7 mouse cellular contexts compared by ENCODE assay signal in the genomic region with DNA sequence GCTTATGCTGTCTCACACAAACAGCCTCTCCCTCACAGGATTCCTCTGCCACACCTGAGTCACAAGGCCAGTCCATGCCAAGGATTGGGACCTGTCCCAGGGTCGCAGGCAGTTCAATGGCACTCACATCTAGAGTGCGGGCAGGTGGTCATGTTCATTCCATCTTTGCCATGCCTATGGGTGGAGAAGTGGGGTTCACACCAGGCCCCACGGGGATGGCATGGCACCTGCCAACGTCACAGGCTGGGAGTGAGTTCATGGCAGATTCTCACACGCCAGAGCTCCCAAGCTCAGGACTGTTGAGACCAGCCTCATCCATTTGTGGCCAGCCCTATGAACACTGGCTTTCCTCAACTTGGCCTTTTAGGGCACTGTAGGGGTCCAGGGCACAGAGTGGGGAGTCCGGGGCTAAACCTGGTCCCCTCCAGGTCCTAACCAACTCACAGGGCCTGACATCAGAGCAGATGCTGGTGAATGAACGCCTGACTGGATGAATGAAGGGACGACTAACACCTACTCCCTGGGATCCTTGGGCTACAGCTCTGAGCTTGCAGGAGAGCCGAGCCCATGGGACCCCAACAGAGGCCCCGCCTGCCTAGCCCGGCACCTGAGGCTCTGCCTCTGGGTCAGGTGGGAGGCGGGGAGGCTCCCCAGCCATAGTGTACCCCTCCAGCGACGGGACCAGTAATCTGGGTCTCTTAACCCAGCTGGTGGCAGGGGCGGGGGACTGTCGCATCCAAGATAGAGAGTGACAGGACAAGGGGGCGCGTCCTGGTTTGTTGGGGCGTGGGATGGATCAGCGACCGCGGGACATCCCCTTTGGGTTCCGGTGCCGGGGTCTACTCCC. TPM values are rescaled to one million over a fixed set of nuclear protein-coding genes. Genes with fewer than 3 reads are reported as not detected.
DNase-seq lines count a peak whose midpoint lies in the region; ATAC-seq and TF ChIP-seq lines count a peak whose summit lies in the region.

No protein-coding gene starts in this region.

- peaks cover 49% of the 10 kb centered on the region for H3K27me3 ChIP-seq in lung, embryonic 15.5 days
- peaks cover 38% of the 10 kb centered on the region for H3K27me3 ChIP-seq in embryonic facial prominence, embryonic 15.5 days
- H3K27me3 ChIP-seq in intestine, postnatal 0 days (replicated peaks; ENCODE audit: control insufficient read depth, insufficient read depth, low read length): peaks cover 27% of the 10 kb centered on the region

- peak overlapping the region; percentile 55 for H3K9ac ChIP-seq in lung, embryonic 15.5 days
- peak overlapping the region; percentile 48; the same call in 1 of the 2 replicates for H3K9ac ChIP-seq in embryonic facial prominence, embryonic 15.5 days
- H3K9ac ChIP-seq in intestine, postnatal 0 days (ENCODE audit: low read depth, low read length): peak overlapping the region; percentile 60; the same call in 1 of the 2 replicates

- DNase-seq in lung, postnatal 10 days: no peak
- DNase-seq in thymus, postnatal 36 days: no peak
- no peak for DNase-seq in frontal cortex, postnatal 10 days (ENCODE audit: low spot score in 2 of 2)

- no peaks in the 10 kb centered on the region for H3K36me3 ChIP-seq in lung, embryonic 15.5 days
- H3K36me3 ChIP-seq in embryonic facial prominence, embryonic 15.5 days: no peaks in the 10 kb centered on the region
- no peaks in the 10 kb centered on the region for H3K36me3 ChIP-seq in intestine, postnatal 0 days (ENCODE audit: control insufficient read depth, insufficient read depth)

- peak overlapping the region; percentile 55 for H3K4me3 ChIP-seq in lung, embryonic 15.5 days
- H3K4me3 ChIP-seq in embryonic facial prominence, embryonic 15.5 days (replicated peaks): peak overlapping the region; percentile 61
- H3K4me3 ChIP-seq in intestine, postnatal 0 days (ENCODE audit: low read depth, low read length): peak overlapping the region; percentile 65
- H3K4me3 ChIP-seq in olfactory bulb, adult 2 months (ENCODE audit: insufficient read depth, low read depth, low read length): peak overlapping the region; percentile 94

- WGBS in lung, embryonic 15.5 days: 15% methylated on average over 24 of the region's 24 CpGs
- WGBS in embryonic facial prominence, embryonic 15.5 days: 18% methylated on average over 24 of the region's 24 CpGs
- 22% methylated on average over 23 of the region's 24 CpGs for WGBS in intestine, postnatal 0 days
- 13% methylated on average over 24 of the region's 24 CpGs for WGBS in olfactory bulb, adult 2 months

- peaks cover 47% of the 10 kb centered on the region for H3K4me1 ChIP-seq in lung, embryonic 15.5 days
- peaks cover 59% of the 10 kb centered on the region for H3K4me1 ChIP-seq in embryonic facial prominence, embryonic 15.5 days
- H3K4me1 ChIP-seq in intestine, postnatal 0 days (replicated peaks; ENCODE audit: control insufficient read depth, insufficient read depth, low read length): no peaks in the 10 kb centered on the region
- H3K4me1 ChIP-seq in olfactory bulb, adult 2 months (ENCODE audit: control insufficient read depth, insufficient read depth, low read length): peaks cover 62% of the 10 kb centered on the region

- no peak for ATAC-seq in lung, embryonic 15.5 days (ENCODE audit: borderline replicate concordance, extremely low read depth, low FRiP score, low TSS enrichment)
- ATAC-seq in embryonic facial prominence, embryonic 15.5 days (ENCODE audit: insufficient number of reproducible peaks, low FRiP score, low TSS enrichment, low read depth): no peak
- ATAC-seq in intestine, postnatal 0 days: no peak

- no peak for TF ChIP-seq POLR2A in olfactory bulb, adult 2 months (IDR thresholded peaks at IDR 0.05; ENCODE audit: insufficient read depth, low read depth, low read length)

- no peak overlapping the region for H3K27ac ChIP-seq in lung, embryonic 15.5 days
- no peak overlapping the region for H3K27ac ChIP-seq in embryonic facial prominence, embryonic 15.5 days (replicated peaks)
- no peak overlapping the region for H3K27ac ChIP-seq in intestine, postnatal 0 days (ENCODE audit: low read depth, low read length)
- peak overlapping the region; percentile 91 for H3K27ac ChIP-seq in olfactory bulb, adult 2 months (ENCODE audit: insufficient read depth, low read depth, low read length)

- H3K4me2 ChIP-seq in lung, embryonic 15.5 days: peak overlapping the region; percentile 98
- peak overlapping the region; percentile 97 for H3K4me2 ChIP-seq in embryonic facial prominence, embryonic 15.5 days (replicated peaks)
- peak overlapping the region; percentile 97 for H3K4me2 ChIP-seq in intestine, postnatal 0 days (replicated peaks; ENCODE audit: low read depth)

- H3K9me3 ChIP-seq in lung, embryonic 15.5 days: no peaks in the 10 kb centered on the region
- H3K9me3 ChIP-seq in embryonic facial prominence, embryonic 15.5 days (replicated peaks): no peaks in the 10 kb centered on the region
- no peaks in the 10 kb centered on the region for H3K9me3 ChIP-seq in intestine, postnatal 0 days (ENCODE audit: control insufficient read depth)

- no peak for TF ChIP-seq CTCF in intestine, postnatal 0 days (IDR thresholded peaks at IDR 0.05; ENCODE audit: low read depth)
- TF ChIP-seq CTCF in olfactory bulb, adult 2 months (IDR thresholded peaks at IDR 0.05; ENCODE audit: insufficient read depth, low read depth, low read length): no peak

RNA-seq across cellular contexts. Expression of a gene that starts 0.8 kb away (rescaled TPM):
- polyA plus RNA-seq in lung, embryonic 15.5 days (2015; fragmentation: Nextera tagmentation; extraction: Ambion mirVana): 1.8 and 1.9 TPM in 2 replicates
- polyA plus RNA-seq in embryonic facial prominence, embryonic 15.5 days (2015; fragmentation: Nextera tagmentation; extraction: Ambion mirVana): 1.9 and 2.0 TPM in 2 replicates
- polyA plus RNA-seq in intestine, postnatal 0 days (2015; fragmentation: Nextera tagmentation; extraction: Ambion mirVana): 0.68 and 0.86 TPM in 2 replicates
- not detected in 2 replicates for polyA plus RNA-seq in olfactory bulb, adult 2 months (2012; ENCODE audit: insufficient read depth, insufficient read length, low replicate concordance, missing spikeins)
